Mouse (Mus musculus): ENCODE results near the gene Fgfr2.

Fgfr2 gene

DNA sequence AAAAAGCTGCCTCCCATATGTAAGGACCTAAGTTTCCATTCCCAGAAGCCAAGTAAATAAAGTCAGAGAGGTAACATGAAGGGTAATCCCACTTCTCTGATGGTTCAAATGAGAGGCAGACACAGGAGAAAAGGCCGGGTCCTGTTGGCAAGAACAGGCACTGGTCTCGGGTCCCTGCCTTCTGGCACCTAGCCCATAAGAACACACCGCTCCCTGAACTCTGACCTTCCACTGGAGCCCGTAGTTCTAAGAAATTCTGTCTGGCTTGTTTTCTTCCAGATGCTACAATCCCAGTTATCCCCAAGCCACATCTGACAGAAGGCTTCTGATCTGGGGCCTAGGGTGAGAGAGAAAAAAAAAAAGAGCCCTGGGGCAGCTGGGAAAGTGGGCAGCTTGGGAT, 34.7 kb downstream of the Fgfr2 start:
- no peak for DNase-seq (ENCODE audit: low read depth)

- DNase-seq (ENCODE audit: low read depth), result no peak
Observed at GRCm38 (mm10) chr7:133085408-133085807, 37.7 kb downstream of the Fgfr2 start.

- DNase-seq (ENCODE audit: low read depth), result no peak
Observed at GRCm38 (mm10) chr7:133083936-133084614, 39.1 kb downstream of the Fgfr2 start.

GRCm38 (mm10) chr7:133078929-133079328, 44.2 kb downstream of the Fgfr2 start:
- no peak for DNase-seq (ENCODE audit: low read depth)

DNA sequence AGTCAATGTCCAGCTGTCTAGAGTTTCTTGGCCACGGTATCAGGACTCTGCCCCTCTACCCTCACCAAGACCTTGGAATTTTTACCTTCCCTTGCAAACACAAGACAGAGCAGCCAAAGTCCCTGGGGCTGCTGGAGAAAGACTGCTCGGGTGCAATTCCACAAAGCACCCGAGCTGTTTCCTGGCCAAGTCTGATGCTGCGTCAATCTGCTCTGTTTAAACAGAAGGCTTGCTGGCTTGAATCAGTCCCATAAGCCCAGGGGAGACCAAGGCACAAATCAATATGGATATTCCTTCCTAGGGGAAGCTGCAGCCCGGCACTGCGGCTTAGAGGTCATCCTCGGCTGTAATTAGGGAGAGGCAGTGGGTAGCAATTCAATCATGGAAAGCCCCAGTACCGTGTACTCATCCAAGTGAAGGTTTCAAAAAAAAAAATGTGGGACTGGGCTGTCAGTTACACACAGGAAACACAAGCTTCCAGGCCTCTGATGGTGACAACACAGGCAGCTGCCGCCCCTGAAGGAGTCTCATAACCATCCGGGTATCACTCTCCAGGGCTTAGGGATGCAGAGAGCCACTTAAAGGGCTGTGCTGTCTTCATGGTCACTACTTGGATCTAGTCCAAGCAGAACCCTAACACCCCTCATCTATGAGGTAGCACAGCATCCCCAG, 48.6 kb downstream of the Fgfr2 start:
- no peak for DNase-seq (ENCODE audit: low read depth)

- DNase-seq (ENCODE audit: low read depth), result no peak
Observed at GRCm38 (mm10) chr7:133073147-133073651, 50.0 kb downstream of the Fgfr2 start.

- DNase-seq (ENCODE audit: low read depth), result no peak
Observed at GRCm38 (mm10) chr7:133072535-133072934, 50.6 kb downstream of the Fgfr2 start.

DNA sequence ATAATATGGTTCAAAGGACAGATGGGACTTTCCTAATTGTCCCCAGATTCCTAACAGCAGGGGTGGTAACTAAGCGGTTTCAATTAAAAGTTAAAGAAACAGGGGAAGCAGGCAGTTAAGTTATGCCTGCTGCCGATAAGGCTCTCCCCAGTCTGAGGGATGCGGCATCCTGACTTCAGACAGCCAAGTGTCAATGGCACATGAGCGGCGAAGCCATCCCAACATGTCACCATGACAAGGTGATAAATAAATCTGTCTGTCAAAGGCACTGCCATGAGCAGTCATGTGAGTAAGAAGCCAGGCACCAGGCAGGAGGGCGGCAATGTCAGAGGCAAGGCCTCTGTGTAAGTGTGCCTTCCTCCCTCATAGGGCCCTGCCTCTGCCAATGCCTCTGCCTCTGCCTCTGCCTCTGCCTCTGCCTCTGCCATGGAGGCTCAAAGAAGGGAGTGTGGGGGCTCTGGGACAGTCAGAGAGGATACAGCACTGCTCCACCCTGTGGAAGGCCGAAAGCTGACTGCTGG, 55.8 kb downstream of the Fgfr2 start:
- DNase-seq (ENCODE audit: low read depth), result no peak

DNA sequence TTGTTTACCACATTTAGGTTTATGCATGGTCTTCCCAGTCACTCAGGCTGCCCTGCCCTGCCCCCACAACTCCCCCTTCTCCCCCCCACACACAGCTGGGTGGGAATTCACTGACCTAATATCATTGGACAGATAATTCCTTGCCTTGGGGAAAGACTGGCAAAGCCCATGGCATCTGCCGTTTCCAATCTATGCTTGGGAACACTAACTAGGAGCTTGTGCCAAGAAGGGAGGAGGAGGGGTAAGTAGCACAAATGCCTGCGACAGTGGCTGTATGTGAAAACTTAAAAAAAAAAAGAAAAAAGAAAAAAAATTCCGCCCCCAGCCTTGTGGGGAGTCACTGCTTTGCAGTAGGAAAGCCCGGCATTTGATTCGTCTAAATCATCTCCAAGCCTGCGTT, 56.4 kb downstream of the Fgfr2 start:
- DNase-seq (ENCODE audit: low read depth), result no peak

GRCm38 (mm10) chr7:133062055-133062454, 61.1 kb downstream of the Fgfr2 start:
- no peak for DNase-seq (ENCODE audit: low read depth)

DNA sequence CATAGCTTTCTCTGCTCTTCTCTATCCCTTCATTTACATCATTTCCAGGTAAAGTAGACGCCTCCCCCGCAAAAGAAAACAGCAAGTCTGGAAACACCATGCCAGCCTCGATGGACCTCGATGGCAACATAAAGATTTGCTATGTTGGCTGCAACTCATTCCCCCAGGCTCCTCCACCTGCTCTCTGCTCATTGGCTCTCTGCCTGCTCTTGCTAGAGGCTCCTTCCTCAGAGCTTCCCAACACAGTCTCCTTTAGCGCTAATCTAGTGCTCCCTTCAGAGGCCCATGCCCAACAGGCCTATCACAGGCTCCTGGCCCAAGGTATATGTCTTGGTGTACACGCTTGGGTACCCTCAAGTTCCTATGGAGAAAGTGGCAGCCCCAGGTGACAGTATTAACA, 63.0 kb downstream of the Fgfr2 start:
- DNase-seq (ENCODE audit: low read depth), result no peak

DNA sequence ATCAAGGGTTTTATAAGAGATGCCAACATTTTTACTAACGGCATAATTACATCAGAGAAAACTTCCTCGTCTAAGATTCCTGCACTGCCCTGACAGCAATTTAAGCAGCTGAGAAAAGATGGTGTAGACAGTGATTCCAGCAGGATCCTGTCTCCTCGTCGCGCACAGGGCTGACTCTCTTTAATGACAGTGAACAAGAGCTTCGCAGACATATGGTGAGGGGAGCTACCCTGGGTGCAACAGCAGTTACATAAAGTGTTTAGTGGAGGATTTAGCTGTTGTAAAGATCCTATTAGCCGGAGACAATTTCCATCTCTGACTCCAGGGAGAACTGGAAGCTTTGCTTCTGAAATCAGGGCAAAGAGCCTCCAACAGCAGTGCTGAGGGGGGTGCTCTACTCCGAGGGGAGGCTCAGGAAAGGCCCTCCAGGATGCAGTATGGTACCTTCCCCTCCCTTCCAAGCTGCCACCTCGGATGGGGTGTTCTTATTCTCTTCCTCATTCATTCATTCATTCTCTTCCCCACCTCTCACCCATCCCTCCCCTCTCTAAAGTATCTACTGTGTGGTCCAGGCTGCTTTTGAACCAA, 63.5 kb downstream of the Fgfr2 start:
- DNase-seq (ENCODE audit: low read depth), result no peak

GRCm38 (mm10) chr7:133059150-133059509, 64.0 kb downstream of the Fgfr2 start:
- DNase-seq (ENCODE audit: low read depth), result no peak

DNA sequence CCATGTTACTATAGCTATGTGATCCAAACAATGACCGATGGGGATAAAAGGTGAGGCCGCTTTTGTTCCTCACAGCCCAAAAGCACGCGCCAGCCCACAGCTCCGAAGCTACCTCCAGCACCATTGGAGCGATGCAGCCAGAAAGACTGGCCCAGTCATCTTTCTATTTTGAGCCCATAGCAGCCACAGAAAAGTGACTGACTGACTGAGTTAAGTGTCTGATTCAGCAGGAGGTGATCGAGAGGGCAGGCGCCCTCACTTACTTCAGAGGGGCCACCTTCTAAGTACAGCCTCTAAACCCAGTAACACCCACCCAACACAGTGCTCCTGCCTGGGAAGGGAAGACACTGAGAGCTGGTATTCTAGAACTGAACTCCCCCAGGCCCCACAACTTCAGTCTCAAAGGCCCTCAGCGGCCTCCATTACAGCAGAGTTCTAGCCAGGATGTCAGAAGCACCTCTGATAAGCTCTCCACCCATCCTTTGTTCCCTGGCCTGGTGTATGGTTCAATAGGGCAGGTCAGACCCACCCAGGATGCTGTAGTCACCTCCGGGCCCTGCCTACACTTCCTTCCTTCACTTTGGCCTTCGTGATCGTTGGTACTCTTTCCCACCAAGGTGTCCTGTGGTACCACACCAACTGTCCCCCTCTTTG, 64.5 kb downstream of the Fgfr2 start:
- DNase-seq (ENCODE audit: low read depth), result no peak

DNA sequence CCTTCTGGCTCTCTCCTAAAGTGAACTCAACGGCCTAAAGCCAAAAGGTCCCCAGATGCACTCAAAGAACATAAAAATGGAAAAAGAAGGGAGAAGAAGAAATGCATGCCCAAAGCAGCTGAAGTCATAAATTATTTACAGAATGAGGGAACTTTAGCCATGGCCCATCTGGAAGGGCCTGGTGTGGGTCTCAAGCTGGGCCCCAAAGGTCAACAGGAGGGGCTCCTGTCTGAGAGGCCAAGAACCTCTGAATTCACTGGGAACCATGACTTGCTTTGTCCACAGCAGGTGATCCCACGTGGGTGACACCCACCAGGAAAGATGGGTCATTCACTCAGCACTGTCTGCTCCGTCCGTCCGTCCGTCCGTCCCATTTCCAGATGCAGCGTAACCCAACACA, 66.2 kb downstream of the Fgfr2 start:
- no peak for DNase-seq (ENCODE audit: low read depth)

GRCm38 (mm10) chr7:133054486-133054885, 68.7 kb downstream of the Fgfr2 start:
- no peak for DNase-seq (ENCODE audit: low read depth)

DNA sequence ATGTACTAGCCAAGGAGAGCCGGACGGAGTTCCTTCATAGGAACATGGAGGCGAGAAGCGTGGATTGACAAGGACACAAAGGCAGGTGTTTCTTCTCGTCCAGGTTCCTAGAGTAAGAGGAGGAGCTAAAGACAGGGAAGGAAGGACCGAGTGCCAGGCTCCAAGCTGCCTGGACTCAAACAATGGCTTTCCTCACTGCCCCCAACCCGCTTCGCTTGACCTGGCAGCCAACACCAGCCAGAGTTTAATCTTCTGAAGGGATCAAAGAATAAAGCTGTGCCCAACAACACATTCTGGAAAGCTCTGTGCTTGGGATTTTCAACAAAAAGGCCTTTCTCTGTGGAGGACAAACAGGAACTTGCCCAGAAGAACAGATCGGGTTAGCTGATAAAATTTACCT, 69.4 kb downstream of the Fgfr2 start:
- DNase-seq (ENCODE audit: low read depth), result no peak

DNA sequence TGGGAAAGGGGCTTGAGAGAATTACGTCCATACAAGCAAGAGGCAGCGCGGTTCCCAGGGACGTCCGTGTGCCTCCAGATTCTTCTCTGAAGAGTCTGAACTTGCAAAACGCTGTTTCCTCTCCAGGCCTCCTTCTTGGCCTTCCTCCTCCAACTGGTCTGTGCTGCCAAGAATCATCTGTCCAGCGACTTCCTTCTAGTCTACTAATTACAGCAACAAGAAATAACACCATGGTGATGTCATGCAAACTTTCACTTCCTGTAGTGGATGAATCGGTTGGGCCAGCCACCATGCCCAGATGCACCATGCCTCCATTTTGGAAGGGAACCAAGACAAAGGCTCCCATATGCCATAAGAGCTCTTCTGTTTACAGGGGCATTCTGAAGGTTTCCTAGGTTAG, 70.3 kb downstream of the Fgfr2 start:
- DNase-seq (ENCODE audit: low read depth), result no peak

DNA sequence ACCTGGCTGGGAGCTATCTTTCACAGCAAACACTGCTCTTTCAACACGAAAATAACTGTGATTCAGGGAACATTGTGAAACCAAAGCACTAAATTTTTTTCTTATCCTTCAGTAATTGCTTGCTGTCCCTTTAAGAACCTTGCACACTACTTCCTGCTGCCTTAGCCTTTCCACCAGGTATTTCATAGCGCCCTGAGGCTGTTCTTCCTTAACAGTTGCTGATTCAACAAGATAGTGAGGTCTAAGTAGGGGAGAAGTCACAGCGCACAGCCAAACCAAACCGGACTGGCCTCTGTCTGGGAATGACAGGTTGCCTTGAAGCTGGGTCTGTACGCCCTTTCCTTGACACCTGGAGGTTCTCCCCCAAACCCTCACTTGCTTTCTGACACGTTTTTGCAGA, 72.5 kb downstream of the Fgfr2 start:
- DNase-seq (ENCODE audit: low read depth), result no peak

DNA sequence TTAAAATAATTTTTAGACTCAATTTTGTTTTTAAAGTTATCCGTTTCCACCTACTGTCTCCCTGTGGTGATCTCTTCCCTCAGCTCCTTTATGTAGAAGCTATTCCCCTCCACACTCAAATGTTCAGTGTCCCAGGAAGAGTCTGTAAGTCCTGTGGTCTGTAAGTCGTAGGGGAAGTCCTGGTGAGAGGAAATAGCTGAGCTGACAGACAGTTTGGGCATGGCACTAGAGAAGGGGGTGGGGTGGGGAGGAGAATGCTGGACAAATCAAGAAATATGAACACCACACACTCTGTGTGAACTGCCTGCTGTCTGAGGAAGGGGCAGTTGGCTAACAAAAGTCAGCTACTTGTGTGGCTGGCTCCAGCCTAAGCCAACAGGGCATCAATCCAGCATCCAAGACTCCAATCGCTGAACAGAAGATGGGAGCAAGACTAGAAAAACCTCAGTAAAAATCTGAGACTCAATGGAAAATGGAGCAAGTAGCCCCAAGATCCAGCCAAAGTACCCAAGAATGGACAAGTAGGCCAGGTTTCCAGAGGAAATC, 75.0 kb downstream of the Fgfr2 start:
- no peak for DNase-seq (ENCODE audit: low read depth)

DNA sequence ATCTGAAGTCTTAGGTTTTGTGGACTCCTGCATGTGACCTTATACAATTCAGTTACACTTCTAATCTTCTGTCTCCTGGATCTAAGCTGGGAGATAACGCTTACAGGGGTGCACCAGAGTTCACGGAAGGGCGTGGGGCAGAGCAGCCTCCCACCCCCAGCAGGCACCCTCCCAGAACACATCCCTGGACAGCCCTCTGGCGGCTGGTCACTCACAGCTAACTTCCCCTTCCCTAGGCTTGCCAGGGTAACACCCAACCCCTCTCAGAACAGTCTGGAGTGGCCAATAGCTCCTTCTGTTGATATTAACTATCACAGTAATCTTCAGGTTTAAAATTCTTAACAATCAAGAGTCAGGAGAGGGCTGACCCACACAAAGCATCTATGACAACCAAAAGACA, 75.9 kb downstream of the Fgfr2 start:
- DNase-seq (ENCODE audit: low read depth), result no peak

DNA sequence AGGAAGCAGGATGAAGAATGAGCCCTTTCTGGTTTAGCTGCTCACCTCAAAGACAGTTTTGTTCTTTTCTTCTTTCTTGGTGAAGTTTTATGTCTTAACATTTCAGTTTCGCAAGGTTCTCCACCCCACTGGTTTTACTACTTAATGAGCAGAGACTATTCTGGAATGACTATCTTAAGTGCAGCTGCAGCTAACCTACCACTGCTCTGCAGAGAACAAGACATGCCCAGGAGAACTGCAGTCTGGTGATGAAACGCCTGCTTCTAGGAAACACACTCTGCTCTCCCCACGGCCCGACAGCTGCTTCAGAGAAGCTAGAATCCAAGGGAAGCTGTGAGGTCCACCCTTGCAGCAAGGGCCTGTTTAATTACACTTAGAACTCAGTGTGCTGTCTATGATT, 78.4 kb downstream of the Fgfr2 start:
- no peak for DNase-seq (ENCODE audit: low read depth)

Data from fibroblast of lung, adult 2 months (primary cell).